Mouse (Mus musculus): ENCODE measurements around the gene Ap3b1.

Ap3b1 gene

GRCm38 (mm10) chr13:94375526-94376390, 17.0 kb downstream of the Ap3b1 start:
- no peak for DNase-seq

DNA sequence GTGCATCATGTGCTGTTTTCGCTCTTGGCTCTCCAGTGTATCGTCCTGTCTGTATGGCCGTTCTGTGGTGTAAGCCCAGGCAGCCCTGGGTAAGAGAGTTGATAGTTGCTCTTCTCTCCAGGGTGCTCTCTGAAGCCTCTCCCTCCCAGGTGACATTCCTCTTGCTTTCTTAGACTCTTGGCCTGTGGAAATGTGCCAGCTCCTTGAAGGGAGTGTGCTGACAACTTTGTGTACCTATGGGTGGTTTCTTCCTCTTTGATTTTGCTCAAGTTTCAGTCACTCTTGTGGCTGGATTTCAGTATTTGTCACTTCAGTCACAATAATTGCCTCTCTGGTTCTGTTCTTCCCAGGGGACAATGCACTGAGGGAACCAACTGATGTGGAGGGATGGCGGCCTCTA, 20.2 kb downstream of the Ap3b1 start:
- no peak for DNase-seq

DNA sequence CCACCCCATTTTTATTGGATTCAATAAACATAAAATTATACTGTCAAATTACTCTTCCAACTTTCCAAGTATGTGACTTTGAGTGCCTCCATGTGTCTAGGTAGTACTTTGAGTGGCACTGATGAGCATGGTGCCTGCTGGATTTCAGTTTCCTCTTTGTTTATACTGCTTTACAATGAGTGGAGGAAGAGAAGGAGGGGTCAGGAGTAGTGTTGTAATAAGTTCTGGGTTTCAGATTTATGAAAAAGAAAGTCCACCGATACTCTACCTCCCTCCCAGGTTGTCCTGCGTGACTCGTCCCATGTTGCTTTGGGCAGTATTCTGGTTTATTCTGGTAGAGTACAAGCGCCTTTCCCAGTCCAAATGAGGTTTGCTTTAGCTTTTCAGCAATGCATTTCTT, 22.7 kb downstream of the Ap3b1 start:
- DNase-seq: no peak

DNA sequence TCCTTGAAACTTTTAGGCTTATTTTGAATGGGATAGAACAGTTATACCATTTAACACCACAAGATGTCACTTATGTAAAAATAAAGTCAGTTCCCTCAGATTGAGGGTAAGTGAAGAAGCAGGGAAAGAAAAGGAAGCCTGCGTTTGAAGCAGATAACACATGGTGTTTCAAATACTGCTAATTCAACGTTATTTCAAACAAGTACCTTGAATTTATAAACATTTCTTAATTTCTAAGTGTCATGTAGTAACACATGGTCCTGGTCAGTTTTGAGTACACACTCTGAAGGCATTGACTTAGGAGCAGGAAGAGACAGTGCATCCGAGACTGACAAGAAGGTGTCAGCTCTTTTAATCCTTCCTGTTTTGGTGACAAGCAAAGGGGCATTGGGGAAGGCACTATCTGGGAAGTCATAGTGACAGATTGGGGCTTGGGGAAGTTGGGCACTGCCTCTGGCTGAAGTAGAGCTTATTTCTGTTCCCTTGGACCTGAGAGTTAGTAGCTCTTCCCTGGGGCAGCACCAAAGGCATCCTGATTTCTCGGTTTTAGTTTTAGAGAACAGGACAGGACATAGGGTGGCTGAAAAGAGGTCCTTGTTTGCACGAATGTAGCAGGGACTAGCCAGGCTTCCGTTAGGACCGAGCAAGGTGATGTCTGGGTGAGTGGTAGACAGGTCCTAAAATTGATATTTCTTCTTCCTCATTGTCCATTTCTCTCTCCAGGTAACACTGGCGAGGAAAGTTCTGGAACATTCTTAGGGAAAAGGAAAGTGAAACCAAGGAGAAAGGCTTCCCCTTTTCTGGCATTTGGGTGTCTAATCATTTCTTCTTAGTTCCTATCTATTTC, 23.3 kb downstream of the Ap3b1 start:
- DNase-seq: no peak

DNA sequence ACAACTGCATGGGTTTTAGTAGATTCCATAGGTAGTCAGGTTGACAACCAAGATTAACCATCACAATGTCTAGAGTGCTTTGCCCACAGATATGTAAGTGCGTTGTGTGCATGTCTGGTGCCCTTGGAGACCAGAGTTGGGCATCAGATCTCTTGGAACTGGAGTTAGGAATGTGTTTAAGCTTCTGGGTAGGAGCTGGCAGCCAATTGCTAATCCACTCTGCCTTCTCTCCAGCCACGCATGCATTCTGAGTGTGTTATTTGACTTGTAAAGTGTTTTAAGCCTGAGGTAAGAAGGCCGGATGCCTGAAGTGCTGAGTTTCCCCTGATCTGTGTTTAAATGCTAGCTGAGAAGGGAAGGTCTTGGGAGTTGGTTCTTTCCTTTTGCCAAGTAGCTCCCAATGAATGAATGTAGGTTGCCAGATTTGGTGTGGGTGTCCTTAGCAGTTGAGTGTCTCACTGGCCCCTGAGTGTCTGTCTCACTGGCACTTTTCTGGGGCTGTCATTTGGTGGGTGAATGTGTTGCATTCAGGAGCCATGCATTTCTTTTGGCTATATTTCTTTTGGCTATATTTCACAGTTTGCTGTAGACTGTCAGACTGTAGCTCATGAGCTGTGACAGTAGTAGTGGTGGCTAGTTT, 26.3 kb downstream of the Ap3b1 start:
- DNase-seq: no peak

DNA sequence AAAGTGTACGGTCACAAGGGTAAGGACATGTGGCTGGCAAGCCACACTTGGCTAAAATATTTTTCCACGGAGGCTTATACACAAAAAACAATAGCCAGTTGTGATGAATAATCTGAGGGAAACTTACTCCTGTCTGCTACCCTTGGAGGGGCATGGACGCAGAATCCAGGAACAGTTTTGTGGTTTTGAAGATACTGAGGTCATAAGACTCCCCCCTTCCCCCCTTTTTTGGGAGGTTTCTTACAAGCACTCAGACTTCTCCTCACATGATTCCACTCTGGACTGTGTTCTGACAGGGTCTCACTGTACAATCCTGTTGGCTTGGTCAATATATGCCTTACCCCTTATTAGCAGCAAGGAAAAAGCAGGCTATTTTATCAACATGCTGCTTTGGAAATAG, 29.8 kb downstream of the Ap3b1 start:
- DNase-seq: no peak

- DNase-seq: no peak
Measured at GRCm38 (mm10) chr13:94389541-94389940, 30.8 kb downstream of the Ap3b1 start.

- no peak for DNase-seq
Measured at GRCm38 (mm10) chr13:94392282-94392681, 33.5 kb downstream of the Ap3b1 start.

DNA sequence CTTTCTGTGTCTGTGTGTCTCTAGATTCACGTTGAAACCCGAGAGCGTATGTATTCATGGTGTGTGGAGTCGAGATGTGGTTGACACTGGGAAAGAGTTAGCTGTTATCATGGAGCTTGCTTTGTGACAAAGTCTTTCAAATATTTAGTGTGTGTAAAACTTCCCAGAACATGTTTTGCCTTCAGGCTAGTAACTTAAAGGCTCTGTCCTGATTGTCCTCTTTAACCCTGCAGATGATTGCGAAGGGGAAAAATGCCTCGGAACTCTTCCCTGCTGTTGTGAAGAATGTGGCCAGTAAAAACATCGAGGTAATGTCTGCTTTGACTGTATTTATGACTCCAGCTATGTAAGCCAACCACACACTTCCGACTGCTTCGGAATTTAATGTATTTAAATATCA, 35.7 kb downstream of the Ap3b1 start:
- no peak for DNase-seq

GRCm38 (mm10) chr13:94395763-94396162, 37.0 kb downstream of the Ap3b1 start:
- no peak for DNase-seq

DNA sequence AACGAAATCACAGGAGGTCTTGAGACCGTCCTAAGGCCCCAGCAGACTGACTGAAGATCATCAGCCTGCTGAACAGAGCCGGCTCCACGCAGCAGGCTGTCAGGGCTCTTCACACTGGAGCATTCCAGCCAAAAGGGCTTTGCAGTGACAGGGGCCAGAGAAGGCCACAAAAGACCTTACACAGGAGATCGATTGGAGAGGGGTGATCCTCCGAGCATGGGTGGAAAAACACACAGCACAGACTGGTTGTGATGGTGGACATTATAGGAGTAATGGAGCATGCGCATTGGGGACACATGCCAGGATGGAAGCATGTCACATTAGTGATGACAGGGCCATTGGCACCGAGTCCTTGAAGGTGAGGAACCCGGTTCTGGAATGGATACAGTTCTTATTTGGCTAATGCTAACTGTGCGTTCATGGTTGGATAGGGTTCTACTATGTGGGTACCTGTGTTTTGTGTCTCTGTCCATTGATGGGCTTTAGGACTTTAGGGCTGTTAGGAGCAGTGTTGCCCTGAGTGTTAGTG, 37.7 kb downstream of the Ap3b1 start:
- no peak for DNase-seq

- DNase-seq: no peak
Measured at GRCm38 (mm10) chr13:94398568-94399374, 40.0 kb downstream of the Ap3b1 start.

GRCm38 (mm10) chr13:94400465-94400864, 41.7 kb downstream of the Ap3b1 start:
- no peak for DNase-seq

GRCm38 (mm10) chr13:94423600-94423999, 64.8 kb downstream of the Ap3b1 start:
- no peak for DNase-seq

DNA sequence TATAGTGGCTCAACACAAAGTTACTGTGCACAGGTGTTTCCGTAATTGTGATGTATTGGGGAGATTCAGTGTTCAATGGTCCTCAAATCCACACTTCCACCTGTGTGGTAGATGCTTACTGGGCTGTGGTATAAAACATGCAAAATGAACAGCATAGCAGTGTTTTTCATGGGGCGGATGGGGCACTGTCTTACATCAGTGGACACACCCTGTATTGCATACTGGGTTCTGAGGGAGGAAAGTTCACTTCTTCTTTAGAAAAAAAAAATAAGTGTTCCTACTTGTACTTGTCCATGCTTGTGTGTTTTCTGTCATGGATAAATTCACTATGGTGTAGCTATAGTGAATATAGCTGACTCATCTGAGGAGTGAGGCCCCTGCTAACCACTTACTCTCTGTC, 70.8 kb downstream of the Ap3b1 start:
- no peak for DNase-seq

DNA sequence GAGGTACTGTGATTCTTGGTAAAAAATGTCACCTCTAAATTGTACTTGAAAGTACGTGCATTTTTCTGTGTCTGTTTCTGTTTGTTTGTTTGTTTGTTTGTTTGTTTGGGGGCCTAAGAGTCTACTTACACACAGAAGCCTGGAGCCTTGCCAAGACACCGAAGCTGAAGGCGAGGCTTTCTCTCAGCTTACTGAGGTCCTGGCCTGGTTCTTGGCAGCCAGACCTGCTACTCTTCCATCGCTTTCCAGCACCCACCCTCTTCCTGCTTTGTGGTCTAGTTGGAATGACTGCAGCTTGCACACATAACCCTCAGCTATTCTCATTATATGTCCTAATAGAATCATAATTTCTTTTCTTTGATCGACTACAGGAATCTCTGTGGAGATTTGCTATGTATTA, 80.6 kb downstream of the Ap3b1 start:
- DNase-seq: no peak

- no peak for DNase-seq
Measured at GRCm38 (mm10) chr13:94441199-94441598, 82.4 kb downstream of the Ap3b1 start.

GRCm38 (mm10) chr13:94443411-94443810, 84.7 kb downstream of the Ap3b1 start:
- DNase-seq: no peak

DNA sequence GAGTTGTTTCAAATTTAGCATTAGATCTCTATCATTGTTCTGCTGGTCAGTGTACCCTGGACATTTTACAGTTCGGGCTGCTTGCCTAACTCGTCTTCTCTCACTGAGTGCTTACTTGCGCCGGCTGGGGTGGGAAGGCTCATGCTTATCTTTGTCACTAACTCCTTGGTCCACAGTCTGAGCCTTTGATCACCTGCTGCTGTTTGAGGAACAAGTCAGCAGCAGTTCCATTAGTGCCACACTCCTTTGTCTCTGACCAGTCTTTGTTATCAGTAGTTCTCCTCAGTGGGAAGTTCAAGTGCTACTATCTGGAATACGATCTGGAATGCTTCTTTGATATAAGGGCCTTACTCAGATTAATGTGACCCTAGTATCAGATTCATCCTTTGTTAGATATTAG, 86.3 kb downstream of the Ap3b1 start:
- no peak for DNase-seq

- no peak for DNase-seq
Measured at GRCm38 (mm10) chr13:94447003-94447402, 88.2 kb downstream of the Ap3b1 start.

DNA sequence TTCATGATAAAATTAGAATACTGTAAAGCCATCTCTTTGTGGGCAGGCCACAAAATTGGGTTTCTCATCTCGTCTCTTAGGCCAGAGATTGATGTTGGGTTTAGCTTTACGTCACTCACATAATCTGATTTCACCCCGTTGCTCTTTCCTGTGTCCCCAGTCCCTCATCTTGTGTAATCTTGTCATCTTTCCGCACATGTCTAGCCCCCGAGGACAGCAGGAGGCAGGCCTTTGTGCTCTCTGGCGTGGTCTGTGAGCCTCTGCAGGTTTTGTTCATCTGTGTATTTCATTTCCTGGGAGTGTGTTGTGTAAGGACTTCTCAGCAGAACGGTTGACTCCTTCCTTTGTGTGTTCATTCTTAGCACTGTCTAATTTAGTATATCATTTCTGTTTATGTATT, 90.8 kb downstream of the Ap3b1 start:
- no peak for DNase-seq

DNA sequence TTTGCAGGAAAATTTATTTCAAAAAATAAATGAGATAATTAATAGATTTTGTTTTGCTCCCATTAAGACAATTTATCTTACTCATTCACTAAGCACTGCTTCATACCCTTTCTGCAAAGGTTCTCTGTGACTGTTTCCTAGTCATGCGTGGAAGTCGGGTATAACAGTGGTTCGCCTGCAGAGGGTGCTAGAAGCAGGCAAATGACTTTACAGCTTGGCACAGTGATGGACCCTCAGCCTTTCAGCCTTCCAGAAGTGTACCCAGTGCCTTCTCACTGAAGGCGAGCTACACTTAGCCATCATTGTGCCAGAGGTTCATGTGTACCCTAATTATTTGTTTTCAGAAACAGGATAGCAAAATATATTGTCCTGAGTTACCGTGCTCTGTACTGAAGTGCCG, 92.5 kb downstream of the Ap3b1 start:
- peak; percentile 6 to 8 for DNase-seq
